ENCODE assay signal across 2 mouse cellular contexts in genomic region chr8:123961371-123961770, GRCm38 (mm10).
TF ChIP-seq lines count a peak whose summit lies in the region.

No protein-coding gene starts in this region.

TF ChIP-seq in CH12.LX, 34 proteins besides CTCF, POLR2A, EP300 and RAD21 (continued from another document):
- TF ChIP-seq SMC3 (IDR thresholded peaks at IDR 0.05; ENCODE audit: low read depth, low read length) (no peak), PAX5 (IDR thresholded peaks at IDR 0.05; ENCODE audit: low read length) (no peak)

TF ChIP-seq in MEL, 35 proteins besides CTCF, POLR2A, EP300 and RAD21 (continued from another document):
- TF ChIP-seq RCOR1 (IDR thresholded peaks at IDR 0.05; ENCODE audit: low read depth, low read length) (no peak), MAX (IDR thresholded peaks at IDR 0.05; ENCODE audit: low read length) (no peak), ZC3H11A (IDR thresholded peaks at IDR 0.05; ENCODE audit: low read depth, low read length) (no peak), NELFE (IDR thresholded peaks at IDR 0.05; ENCODE audit: low read depth, low read length) (no peak), GABPA (IDR thresholded peaks at IDR 0.05; ENCODE audit: low read depth, low read length) (no peak), ELF1 (IDR thresholded peaks at IDR 0.05; ENCODE audit: low read depth, low read length) (no peak), USF1 (IDR thresholded peaks at IDR 0.05; ENCODE audit: low read depth, low read length) (no peak)
